Mouse (Mus musculus) brain, embryonic 14.5 days (tissue): ENCODE results near the gene Efcc1.

Experiments
- CTCF ChIP-seq: fragments of 200-500 bp; IDR thresholded peaks from 2 replicates; pipeline ENCODE4 v1.5.1; 2012; ENCODE audit warnings: inconsistent platforms, mild to moderate bottlenecking, moderate library complexity, borderline replicate concordance; ENCODE audit not compliant: insufficient read depth, insufficient read length; ENCODE audit errors: extremely low read depth
- POLR2A ChIP-seq: fragments of 200-500 bp; IDR thresholded peaks from 2 replicates; pipeline ENCODE4 v1.6.1; 2012; ENCODE audit warnings: mild to moderate bottlenecking, inconsistent platforms, borderline replicate concordance; ENCODE audit not compliant: poor library complexity, insufficient read depth, insufficient read length, severe bottlenecking; ENCODE audit errors: extremely low read depth

DNA sequence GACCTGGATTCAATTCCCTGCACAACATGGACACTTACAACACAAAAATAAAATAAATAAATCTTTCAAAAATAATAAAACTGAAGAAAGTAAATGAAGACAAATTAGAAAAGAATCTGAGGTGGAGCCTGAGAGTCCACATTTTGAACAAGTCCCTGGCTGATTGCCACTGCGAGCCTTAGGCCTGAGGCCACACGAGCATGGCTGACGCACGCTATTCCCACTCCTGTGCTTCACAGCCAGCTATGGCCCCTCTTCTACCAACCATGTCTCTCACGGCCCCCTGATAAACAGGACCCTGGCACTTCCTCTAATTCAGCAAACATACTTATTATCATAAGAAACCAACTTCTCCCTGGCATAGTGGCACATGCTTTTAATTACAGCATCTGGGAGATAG, 56.0 kb downstream of the Efcc1 start:
- TF ChIP-seq POLR2A (no peak), CTCF (no peak)
